Mouse (Mus musculus) cerebellum, adult 2 months (tissue): ENCODE data around the gene Gad1.

Experiments used
- CTCF ChIP-seq: fragments of 200-500 bp; IDR thresholded peaks from 2 replicates; pipeline ENCODE4 v1.5.1; 2011; ENCODE audit warnings: low read depth, mild to moderate bottlenecking, control low read depth, low read length, moderate library complexity, borderline replicate concordance; ENCODE audit not compliant: insufficient read depth
- POLR2A ChIP-seq: fragments of 200-500 bp; IDR thresholded peaks from 2 replicates; pipeline ENCODE4 v1.6.1; 2011; ENCODE audit warnings: low read length, control low read depth, borderline replicate concordance; ENCODE audit not compliant: insufficient read depth

- TF ChIP-seq CTCF (no peak), POLR2A (no peak)
Observed at GRCm38 (mm10) chr2:70550671-70551070, 2.2 kb upstream of the Gad1 start.
